Mouse (Mus musculus): Measurements from ENCODE around the gene Pole2. TPM values are rescaled to one million over a fixed set of nuclear protein-coding genes. Genes with fewer than 3 reads are reported as not detected.

The Pole2 gene
- polyA plus RNA-seq, 1 experiment from 2014 or later = 15.6 TPM

DNA sequence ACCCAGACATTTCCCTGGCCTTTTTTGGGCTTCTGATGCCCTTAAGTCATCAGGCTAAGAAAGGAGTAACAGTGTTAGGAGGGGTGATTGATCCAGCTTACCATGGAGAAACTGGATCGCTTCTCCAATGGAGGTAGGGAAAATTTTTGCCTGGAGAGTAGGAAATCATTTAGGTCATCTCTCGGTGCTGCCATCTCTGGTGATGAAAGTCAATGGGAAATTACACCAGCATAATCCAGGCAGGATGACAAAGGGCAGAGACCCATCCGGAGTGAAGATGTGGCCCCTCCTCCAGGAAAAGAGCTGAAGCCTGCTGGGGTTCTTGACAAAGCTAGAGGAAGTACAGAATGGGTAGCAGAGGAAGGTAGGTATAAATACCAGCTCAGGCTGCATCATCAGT, 10.3 kb upstream of the Pole2 start:
- Histone ChIP-seq H3K4me2 (replicated peaks) (no peak overlapping the region), H3K9ac (no peak overlapping the region), H3K36me3 (no peaks in the 10 kb centered on the region), H3K9me3 (no peaks in the 10 kb centered on the region), H3K27me3 (replicated peaks) (no peaks in the 10 kb centered on the region), H3K4me3 (no peak overlapping the region), H3K4me1 (peaks cover 9% of the 10 kb centered on the region), H3K27ac (no peak overlapping the region)
- WGBS = 43% methylated on average over 3 of the region's 3 CpGs
- no peak for ATAC-seq (ENCODE audit: low FRiP score, low read depth)

DNA sequence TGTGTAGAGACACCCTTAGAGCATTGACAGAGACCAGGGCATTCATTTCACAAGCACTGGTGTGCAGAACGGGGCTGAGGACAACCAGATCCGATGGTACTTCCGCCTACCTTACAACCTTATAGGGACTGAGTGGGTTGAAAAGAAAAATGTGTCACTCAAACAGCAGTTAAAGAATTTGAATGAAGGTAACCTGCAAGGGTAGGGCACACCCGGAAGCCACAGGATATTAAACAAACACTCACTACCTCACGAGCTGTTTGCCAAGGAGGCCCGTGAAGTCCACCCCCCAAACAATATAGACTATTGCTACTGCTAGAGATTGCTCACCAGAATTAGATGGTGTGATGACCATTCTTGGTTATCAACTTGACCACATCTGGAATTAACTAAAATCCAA, 7.8 kb upstream of the Pole2 start:
- WGBS = 91% methylated on average over 6 of the region's 6 CpGs
- Histone ChIP-seq H3K4me1 (peaks cover 3% of the 10 kb centered on the region; the same call in 1 of the 2 replicates), H3K27ac (no peak overlapping the region), H3K36me3 (no peaks in the 10 kb centered on the region), H3K9ac (no peak overlapping the region), H3K9me3 (no peaks in the 10 kb centered on the region), H3K27me3 (replicated peaks) (no peaks in the 10 kb centered on the region), H3K4me2 (replicated peaks) (no peak overlapping the region), H3K4me3 (no peak overlapping the region)
- ATAC-seq (ENCODE audit: low FRiP score, low read depth) = no peak

DNA sequence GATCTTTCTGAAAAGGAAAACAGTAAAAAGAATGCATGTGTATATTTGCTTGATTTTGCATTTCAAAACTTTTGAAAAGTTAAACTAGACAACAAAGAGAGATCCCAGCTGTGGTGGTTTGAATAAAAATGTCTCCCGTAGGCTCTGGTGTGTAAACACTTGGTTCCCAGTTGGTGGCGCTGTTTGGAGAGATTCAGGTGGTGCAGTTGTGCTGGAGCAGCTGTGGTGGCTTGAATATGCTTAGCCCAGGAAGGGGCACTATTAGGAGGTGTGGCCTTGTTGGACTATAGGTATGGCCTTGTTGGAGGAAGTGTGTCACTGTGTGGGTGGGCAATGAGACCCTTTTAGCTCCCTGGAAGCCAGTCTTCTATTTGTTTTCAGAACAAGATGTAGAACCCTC, 1.3 kb upstream of the Pole2 start:
- 65% methylated on average over 2 of the region's 2 CpGs for WGBS
- H3K4me2 ChIP-seq (replicated peaks) = no peak overlapping the region
- H3K9me3 ChIP-seq = no peaks in the 10 kb centered on the region
- H3K27ac ChIP-seq = no peak overlapping the region
- no peak overlapping the region for H3K4me3 ChIP-seq
- no peaks in the 10 kb centered on the region for H3K4me1 ChIP-seq
- H3K27me3 ChIP-seq (replicated peaks) = no peaks in the 10 kb centered on the region
- H3K36me3 ChIP-seq = no peaks in the 10 kb centered on the region
- no peak overlapping the region for H3K9ac ChIP-seq
- no peak for ATAC-seq (ENCODE audit: low FRiP score, low read depth)

DNA sequence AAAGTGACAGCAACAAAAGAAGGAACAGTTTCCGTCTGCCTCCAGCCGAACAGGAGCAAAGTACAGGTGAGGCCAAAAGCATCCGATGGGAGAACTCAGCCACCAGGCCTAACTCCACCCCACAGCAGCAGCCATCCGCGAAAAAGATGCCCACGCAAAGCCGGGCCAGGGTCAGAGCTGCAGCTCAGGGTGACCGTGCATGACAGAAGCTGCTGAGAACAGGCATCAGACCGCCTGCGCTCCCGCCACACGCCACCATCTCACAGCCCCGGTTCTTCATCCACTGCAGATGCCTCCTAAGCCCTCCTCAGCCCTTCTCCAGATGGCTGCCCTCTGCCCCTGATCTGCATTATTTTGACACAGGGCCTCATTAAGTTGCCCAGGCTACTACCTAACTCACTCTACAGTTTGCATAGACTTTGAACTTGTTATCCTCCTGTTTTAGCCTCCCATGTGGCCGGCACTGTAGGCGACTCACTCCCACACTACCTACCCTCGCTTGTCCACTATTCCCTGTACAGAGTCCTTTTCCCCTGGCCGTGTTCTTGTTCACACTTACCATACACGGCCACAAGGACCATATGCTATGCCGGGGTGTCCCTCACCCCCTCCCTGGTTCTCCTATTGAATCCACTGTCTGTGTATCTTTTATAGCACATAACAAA, 7.2 kb downstream of the Pole2 start:
- Histone ChIP-seq H3K36me3 (peaks cover 15% of the 10 kb centered on the region; the same call in 1 of the 2 replicates), H3K9ac (no peak overlapping the region), H3K9me3 (no peaks in the 10 kb centered on the region), H3K4me2 (replicated peaks) (no peak overlapping the region), H3K27ac (no peak overlapping the region), H3K4me1 (no peaks in the 10 kb centered on the region), H3K4me3 (no peak overlapping the region), H3K27me3 (replicated peaks) (no peaks in the 10 kb centered on the region)
- WGBS = 92% methylated on average over 19 of the region's 19 CpGs
- ATAC-seq (ENCODE audit: low FRiP score, low read depth) = no peak

DNA sequence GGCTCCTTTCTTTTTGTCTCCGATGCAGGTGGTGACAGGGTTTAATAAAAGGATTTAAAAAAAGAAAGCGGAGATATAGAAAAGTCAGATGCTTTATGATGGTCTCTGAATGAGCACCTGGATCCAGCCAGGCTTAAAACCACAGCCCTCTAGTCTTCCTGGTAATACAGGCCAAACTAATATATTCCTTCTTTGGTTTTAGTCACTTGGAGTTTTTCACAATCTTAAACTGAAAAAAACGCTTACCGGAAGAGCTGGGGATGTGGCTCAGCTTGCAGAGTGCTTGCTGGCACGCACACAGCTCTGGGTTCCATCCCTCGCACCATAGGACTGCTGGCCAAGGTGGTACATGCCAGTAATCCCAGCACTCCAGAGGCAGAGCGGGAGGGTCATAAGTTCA, 11.4 kb downstream of the Pole2 start:
- no peaks in the 10 kb centered on the region for H3K27me3 ChIP-seq (replicated peaks)
- WGBS = 94% methylated on average over 7 of the region's 7 CpGs
- no peaks in the 10 kb centered on the region for H3K9me3 ChIP-seq
- peaks cover 24% of the 10 kb centered on the region; the same call in 1 of the 2 replicates for H3K36me3 ChIP-seq
- no peak overlapping the region for H3K4me3 ChIP-seq
- no peaks in the 10 kb centered on the region for H3K4me1 ChIP-seq
- H3K9ac ChIP-seq = no peak overlapping the region
- H3K27ac ChIP-seq = no peak overlapping the region
- no peak for ATAC-seq (ENCODE audit: low FRiP score, low read depth)
- no peak overlapping the region for H3K4me2 ChIP-seq (replicated peaks)

DNA sequence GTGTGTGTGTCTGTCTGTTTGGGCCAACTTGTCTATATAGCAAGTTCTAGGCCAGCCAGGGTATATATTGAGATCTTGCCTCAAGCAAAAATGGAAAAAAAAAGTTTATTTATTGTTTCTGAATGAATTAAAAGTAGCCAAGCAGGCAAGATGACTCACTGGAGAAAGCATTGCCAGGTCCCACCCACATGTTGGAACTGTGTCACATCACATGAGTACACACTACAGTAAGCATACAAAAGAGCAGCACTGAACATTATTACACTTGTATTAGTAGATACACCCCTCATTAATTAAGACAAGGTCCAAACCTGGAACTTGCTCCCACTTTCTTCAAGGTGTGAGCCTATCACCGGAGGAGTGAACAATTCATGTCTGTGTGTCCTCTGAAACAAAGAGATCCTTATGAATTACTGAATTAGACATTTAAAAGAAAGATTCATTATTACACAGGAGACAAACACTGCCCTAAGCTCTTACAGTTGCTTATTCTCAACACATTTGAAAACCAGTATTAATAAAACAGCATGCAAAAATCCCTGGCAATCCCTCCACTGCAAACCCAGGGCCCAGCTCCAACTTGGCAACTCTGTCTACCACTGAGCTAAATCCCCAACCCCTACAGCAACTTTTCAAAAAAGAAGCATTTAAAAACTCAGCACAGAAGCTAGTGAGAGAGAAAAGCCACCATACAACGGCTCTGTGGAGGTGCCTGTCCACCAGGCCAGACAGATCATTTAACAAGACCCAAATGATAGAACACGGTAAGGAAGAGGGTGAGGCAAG, 12.8 kb downstream of the Pole2 start:
- Histone ChIP-seq H3K4me2 (replicated peaks) (no peak overlapping the region), H3K9ac (no peak overlapping the region), H3K36me3 (peaks cover 17% of the 10 kb centered on the region; the same call in 1 of the 2 replicates), H3K9me3 (no peaks in the 10 kb centered on the region), H3K4me1 (no peaks in the 10 kb centered on the region), H3K4me3 (no peak overlapping the region), H3K27me3 (replicated peaks) (no peaks in the 10 kb centered on the region), H3K27ac (no peak overlapping the region)
- WGBS = 93% methylated on average over 3 of the region's 3 CpGs
- ATAC-seq (ENCODE audit: low FRiP score, low read depth) = no peak

DNA sequence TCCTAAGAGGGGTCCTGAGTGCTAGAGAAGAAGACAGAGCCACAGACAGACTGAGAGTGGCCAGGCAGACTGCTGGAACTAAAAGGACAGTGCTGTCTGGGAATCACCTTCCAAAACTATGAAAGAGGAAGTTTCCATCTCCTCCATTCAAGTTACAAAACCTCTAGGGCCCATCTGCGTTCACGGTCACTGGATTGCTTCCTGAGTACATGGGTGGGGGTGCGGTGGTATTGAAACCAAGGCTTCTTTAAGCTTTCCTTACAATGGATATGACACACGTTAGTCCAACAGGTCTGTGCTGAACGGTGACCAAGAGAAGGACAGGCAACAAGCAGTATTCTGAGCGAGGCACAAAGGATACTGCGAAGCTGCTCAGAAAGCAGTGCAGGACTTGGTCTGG, 13.6 kb downstream of the Pole2 start:
- Histone ChIP-seq H3K4me3 (no peak overlapping the region), H3K4me1 (no peaks in the 10 kb centered on the region), H3K27me3 (replicated peaks) (no peaks in the 10 kb centered on the region), H3K27ac (no peak overlapping the region), H3K9me3 (no peaks in the 10 kb centered on the region), H3K36me3 (peaks cover 13% of the 10 kb centered on the region; the same call in 1 of the 2 replicates), H3K4me2 (replicated peaks) (no peak overlapping the region), H3K9ac (no peak overlapping the region)
- ATAC-seq (ENCODE audit: low FRiP score, low read depth) = no peak
- WGBS = 90% methylated on average over 7 of the region's 7 CpGs

DNA sequence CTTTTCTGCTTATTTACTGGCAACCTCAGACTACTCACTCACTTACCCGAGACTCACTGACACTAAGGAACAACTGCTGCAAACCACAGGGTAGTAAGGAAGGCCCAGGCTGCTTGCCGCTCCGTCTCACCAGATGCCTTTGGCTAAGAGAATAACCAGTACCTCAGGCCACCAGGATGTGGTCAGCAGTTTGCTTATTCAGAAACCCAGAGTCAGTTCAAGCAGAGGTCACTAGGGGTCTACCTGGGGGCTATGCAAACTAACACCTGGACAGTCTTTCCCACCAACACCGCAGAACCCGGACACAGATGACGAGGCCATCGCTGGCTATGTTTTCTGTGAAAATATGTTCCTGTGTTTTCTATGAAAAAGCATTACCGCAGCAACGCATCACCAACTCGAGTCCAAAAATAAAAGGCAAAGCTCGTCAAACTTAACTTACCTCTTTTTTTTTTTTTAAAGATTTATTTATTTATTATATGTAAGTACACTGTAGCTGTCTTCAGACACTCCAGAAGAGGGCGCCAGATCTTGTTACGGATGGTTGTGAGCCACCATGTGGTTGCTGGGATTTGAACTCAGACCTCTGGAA, 14.7 kb downstream of the Pole2 start:
- no peak overlapping the region for H3K4me2 ChIP-seq (replicated peaks)
- H3K27ac ChIP-seq = no peak overlapping the region
- no peak overlapping the region for H3K9ac ChIP-seq
- 95% methylated on average over 13 of the region's 13 CpGs for WGBS
- no peaks in the 10 kb centered on the region for H3K27me3 ChIP-seq (replicated peaks)
- peaks cover 9% of the 10 kb centered on the region; the same call in 1 of the 2 replicates for H3K36me3 ChIP-seq
- no peak for ATAC-seq (ENCODE audit: low FRiP score, low read depth)
- H3K9me3 ChIP-seq = no peaks in the 10 kb centered on the region
- H3K4me3 ChIP-seq = no peak overlapping the region
- H3K4me1 ChIP-seq = no peaks in the 10 kb centered on the region

DNA sequence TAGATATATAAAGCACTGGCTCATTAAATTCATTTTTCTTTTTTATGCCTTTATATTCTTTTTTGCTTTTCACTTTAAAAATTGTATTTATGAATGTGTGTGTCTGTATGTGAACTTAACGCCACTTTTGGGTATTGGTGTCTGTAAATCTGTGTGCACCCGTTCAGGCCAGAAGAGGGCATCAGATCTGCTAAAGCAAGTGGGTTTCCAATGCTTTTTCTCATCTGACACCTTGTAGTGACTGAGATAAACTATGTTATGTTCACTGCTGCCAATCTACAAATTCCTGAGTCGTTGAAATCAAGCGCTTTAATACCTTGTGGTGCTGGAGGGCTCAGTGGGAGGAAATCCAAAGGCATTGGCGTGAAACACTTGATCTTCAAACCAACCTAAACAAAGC, 16.9 kb downstream of the Pole2 start:
- no peak overlapping the region for H3K27ac ChIP-seq
- H3K9ac ChIP-seq = no peak overlapping the region
- H3K4me2 ChIP-seq (replicated peaks) = no peak overlapping the region
- no peak overlapping the region for H3K4me3 ChIP-seq
- H3K36me3 ChIP-seq = peaks cover 14% of the 10 kb centered on the region
- H3K4me1 ChIP-seq = no peaks in the 10 kb centered on the region
- no peak for ATAC-seq (ENCODE audit: low FRiP score, low read depth)
- WGBS = 87% methylated on average over 5 of the region's 5 CpGs
- no peaks in the 10 kb centered on the region for H3K27me3 ChIP-seq (replicated peaks)
- no peaks in the 10 kb centered on the region for H3K9me3 ChIP-seq

DNA sequence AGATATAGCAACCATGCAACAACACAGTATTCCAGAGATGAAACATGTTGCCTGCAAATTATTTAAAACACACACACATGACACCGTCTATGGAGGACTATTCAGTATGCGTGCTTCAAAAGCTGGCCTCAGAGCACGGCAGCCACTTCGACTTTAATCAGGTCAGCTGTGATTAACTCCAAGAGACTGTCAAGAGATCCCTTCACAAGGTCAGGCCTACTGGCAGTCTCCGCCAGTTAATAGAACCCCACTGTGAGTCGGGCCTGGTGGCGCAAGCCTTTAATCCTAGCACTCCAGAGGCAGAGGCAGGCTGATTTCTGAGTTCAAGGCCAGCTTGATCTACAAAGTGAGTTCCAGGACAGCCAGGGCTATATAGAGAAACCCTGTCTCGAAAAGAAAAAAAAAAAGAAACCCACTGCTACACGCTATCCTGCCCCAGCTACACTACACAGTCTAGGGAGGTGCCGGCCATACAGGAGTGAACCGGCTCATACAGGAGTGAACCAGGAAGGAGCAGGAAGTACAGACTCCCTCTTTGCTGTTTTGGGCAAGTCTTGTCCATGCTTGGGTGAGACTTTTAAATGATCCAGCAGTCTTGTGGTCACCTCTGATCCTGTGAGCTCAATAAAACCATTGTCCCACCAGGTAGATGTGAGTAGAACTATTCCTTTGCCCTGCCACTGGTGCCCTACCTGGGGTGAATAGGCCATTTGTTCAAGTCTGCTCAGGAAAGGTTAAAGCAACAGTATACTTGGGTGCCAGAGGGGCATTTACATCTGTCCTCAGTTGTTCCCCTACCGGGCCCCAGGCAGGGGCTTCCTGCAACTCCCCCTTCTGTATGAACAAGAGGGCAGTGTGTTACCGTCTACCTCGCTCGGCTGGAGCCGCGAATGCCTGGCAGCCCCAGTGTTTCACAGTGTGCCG, 17.7 kb downstream of the Pole2 start:
- no peak overlapping the region for H3K4me2 ChIP-seq (replicated peaks)
- WGBS = 88% methylated on average over 18 of the region's 18 CpGs
- H3K27me3 ChIP-seq (replicated peaks) = no peaks in the 10 kb centered on the region
- no peak for ATAC-seq (ENCODE audit: low FRiP score, low read depth)
- H3K27ac ChIP-seq = no peak overlapping the region
- no peaks in the 10 kb centered on the region for H3K4me1 ChIP-seq
- no peak overlapping the region for H3K4me3 ChIP-seq
- H3K36me3 ChIP-seq = peaks cover 14% of the 10 kb centered on the region
- no peaks in the 10 kb centered on the region for H3K9me3 ChIP-seq
- H3K9ac ChIP-seq = no peak overlapping the region

DNA sequence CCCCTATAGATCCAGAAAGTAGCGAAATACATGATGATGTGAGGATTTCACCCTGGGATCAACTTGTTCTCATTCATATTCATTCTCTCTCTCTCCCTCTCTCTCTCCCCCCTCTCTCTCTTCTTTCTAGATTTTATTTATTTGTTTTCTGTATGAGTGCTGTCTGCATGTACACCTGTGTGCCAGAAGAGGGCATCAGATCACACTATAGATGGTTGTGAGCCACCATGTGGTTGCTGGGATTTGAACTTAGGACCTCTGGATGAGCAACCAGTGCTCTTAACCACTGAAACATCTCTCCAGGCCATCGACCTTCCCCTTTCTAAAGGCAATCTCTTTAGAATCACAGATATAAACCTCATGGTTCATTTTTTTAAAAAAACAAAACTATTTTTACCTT, 19.5 kb downstream of the Pole2 start:
- ATAC-seq (ENCODE audit: low FRiP score, low read depth) = no peak
- H3K9ac ChIP-seq = no peak overlapping the region
- no peak overlapping the region for H3K4me3 ChIP-seq
- H3K36me3 ChIP-seq = peaks cover 5% of the 10 kb centered on the region
- no peak overlapping the region for H3K27ac ChIP-seq
- no peak overlapping the region for H3K4me2 ChIP-seq (replicated peaks)
- no peaks in the 10 kb centered on the region for H3K9me3 ChIP-seq
- no peaks in the 10 kb centered on the region for H3K4me1 ChIP-seq
- 88% methylated on average over 2 of the region's 2 CpGs for WGBS
- no peaks in the 10 kb centered on the region for H3K27me3 ChIP-seq (replicated peaks)

DNA sequence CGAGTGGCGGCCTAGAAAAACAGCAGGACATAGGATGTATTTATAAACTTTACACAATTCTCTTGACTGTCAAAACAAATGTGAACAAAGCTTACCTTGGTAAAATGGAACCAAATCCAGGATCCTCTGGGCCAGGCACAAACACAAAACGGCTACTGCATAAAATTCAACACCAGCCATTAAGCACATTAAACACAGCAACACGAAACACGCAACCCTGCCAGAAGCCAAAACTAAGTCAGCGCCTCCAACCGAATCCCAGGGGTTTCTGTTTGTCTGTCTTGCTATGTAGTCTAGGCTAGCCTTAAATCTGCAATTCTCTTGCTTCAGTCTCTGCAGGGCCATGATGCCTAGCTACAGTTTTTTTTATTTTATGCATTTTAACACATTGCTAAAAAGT, 20.1 kb downstream of the Pole2 start:
- Histone ChIP-seq H3K36me3 (peaks cover 5% of the 10 kb centered on the region), H3K4me2 (replicated peaks) (no peak overlapping the region), H3K9me3 (no peaks in the 10 kb centered on the region), H3K27me3 (replicated peaks) (no peaks in the 10 kb centered on the region), H3K4me1 (no peaks in the 10 kb centered on the region), H3K9ac (no peak overlapping the region), H3K4me3 (no peak overlapping the region), H3K27ac (no peak overlapping the region)
- ATAC-seq (ENCODE audit: low FRiP score, low read depth) = no peak
- 94% methylated on average over 7 of the region's 7 CpGs for WGBS
